Mouse (Mus musculus): ENCODE measurements around the gene Rassf2.

GRCm38 (mm10) chr2:131948916-131949639 is 81.0 kb downstream of the Rassf2 start:
- TF ChIP-seq CTCF (IDR thresholded peaks at IDR 0.05; ENCODE audit: insufficient read depth, low read depth, low read length) (no peak), POLR2A (IDR thresholded peaks at IDR 0.05; ENCODE audit: insufficient read depth, low read depth, low read length) (no peak)
